Mouse (Mus musculus) cortical plate, adult 2 months (tissue): ENCODE data around the gene Vegfa.

Source experiments
- CTCF ChIP-seq: fragments of 200-500 bp; IDR thresholded peaks from 2 replicates; pipeline ENCODE4 v1.5.1; 2011; ENCODE audit warnings: mild to moderate bottlenecking, control low read depth, low read length; ENCODE audit not compliant: insufficient read depth; ENCODE audit errors: extremely low read depth
- POLR2A ChIP-seq: fragments of 200-500 bp; IDR thresholded peaks from 2 replicates; pipeline ENCODE4 v1.6.1; 2011; ENCODE audit warnings: mild to moderate bottlenecking, low read length, control low read depth; ENCODE audit not compliant: insufficient read depth; ENCODE audit errors: extremely low read depth

GRCm38 (mm10) chr17:46028210-46029051 is 3.7 kb downstream of the Vegfa start:
- TF ChIP-seq CTCF (no peak), POLR2A (no peak)
